12 mouse cellular contexts compared by ENCODE assay signal in the genomic region with DNA sequence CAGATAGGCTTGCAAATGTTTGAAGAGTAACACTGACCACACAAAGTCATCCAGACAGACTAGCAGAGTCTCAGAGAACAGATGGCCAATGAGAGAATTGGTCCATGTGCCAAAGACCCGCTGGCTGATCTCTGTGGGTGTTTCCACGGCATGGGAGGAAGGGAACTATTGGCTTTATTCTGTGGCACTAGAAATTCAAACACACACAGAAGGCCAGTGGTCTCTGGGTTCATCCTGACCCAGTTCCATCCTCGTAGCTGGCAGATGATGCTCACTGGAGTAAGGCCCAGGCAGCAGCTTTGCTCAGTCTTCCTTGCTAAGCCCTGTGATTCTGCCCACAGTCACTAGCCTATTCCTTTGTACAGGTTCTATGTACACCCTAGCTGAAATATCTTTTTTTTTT. TPM values are rescaled to one million over a fixed set of nuclear protein-coding genes. Genes with fewer than 3 reads are reported as not detected.
DNase-seq lines count a peak whose midpoint lies in the region; ATAC-seq and TF ChIP-seq lines count a peak whose summit lies in the region.
"Had no signal": no experiment of that assay in that cellular context is flagged by ENCODE, and none has a peak within 500 bp of the region (broad histone marks: within the 10 kb centered on the region; RNA-seq: fewer than 3 reads in every experiment).

No protein-coding gene starts in this region.

- peak; percentile 21 for DNase-seq in gastrocnemius, adult 2 months
- no peak for DNase-seq in gastrocnemius, postnatal 4 days (ENCODE audit: low spot score in 2 of 2)
- peak; percentile 90 to 97 for DNase-seq in cerebellum, adult 2 months
- no peak for DNase-seq in limb, embryonic 10.5 days (ENCODE audit: low spot score)
- no peak for DNase-seq in layer of hippocampus, adult 9-11 months
- DNase-seq in embryo, embryonic 11 days: no peak
- DNase-seq: adrenal gland, postnatal 14 days; spleen, adult 18-20 months had no signal

- no peak overlapping the region for H3K27ac ChIP-seq in gastrocnemius, adult 2 months
- H3K27ac ChIP-seq in cerebellum, adult 2 months (ENCODE audit: insufficient read depth, low read length): peak overlapping the region; percentile 6; the same call in 1 of the 2 replicates
- H3K27ac ChIP-seq in hindbrain, embryonic 12.5 days: peak overlapping the region; percentile 70
- peak overlapping the region; percentile 83 for H3K27ac ChIP-seq in neural tube, embryonic 13.5 days (replicated peaks)
- no peak overlapping the region for H3K27ac ChIP-seq in limb, embryonic 10.5 days

- TF ChIP-seq CTCF in gastrocnemius, adult 2 months (IDR thresholded peaks at IDR 0.05): no peak
- TF ChIP-seq CTCF in cerebellum, adult 2 months (IDR thresholded peaks at IDR 0.05; ENCODE audit: borderline replicate concordance, insufficient read depth, low read depth, low read length): no peak

- TF ChIP-seq POLR2A in cerebellum, adult 2 months (IDR thresholded peaks at IDR 0.05; ENCODE audit: borderline replicate concordance, insufficient read depth, low read length): no peak

- no peaks in the 10 kb centered on the region for H3K36me3 ChIP-seq in hindbrain, embryonic 12.5 days
- H3K36me3 ChIP-seq in neural tube, embryonic 13.5 days: no peaks in the 10 kb centered on the region
- H3K36me3 ChIP-seq in limb, embryonic 10.5 days: no peaks in the 10 kb centered on the region

- H3K9me3 ChIP-seq in hindbrain, embryonic 12.5 days (replicated peaks): no peaks in the 10 kb centered on the region
- H3K9me3 ChIP-seq in neural tube, embryonic 13.5 days: no peaks in the 10 kb centered on the region
- no peaks in the 10 kb centered on the region for H3K9me3 ChIP-seq in limb, embryonic 10.5 days (replicated peaks)

- H3K4me3 ChIP-seq in gastrocnemius, adult 2 months: no peak overlapping the region
- H3K4me3 ChIP-seq in cerebellum, adult 2 months (replicated peaks; ENCODE audit: insufficient read depth, low read depth, low read length): no peak overlapping the region
- no peak overlapping the region for H3K4me3 ChIP-seq in hindbrain, embryonic 12.5 days
- no peak overlapping the region for H3K4me3 ChIP-seq in neural tube, embryonic 13.5 days
- H3K4me3 ChIP-seq in limb, embryonic 10.5 days: no peak overlapping the region

- H3K4me2 ChIP-seq in hindbrain, embryonic 12.5 days (replicated peaks): no peak overlapping the region
- no peak overlapping the region for H3K4me2 ChIP-seq in neural tube, embryonic 13.5 days

- H3K4me1 ChIP-seq in cerebellum, adult 2 months (ENCODE audit: control insufficient read depth, insufficient read depth, low read length): peaks cover 23% of the 10 kb centered on the region; the same call in 1 of the 2 replicates
- H3K4me1 ChIP-seq in hindbrain, embryonic 12.5 days: peaks cover 17% of the 10 kb centered on the region
- peaks cover 29% of the 10 kb centered on the region for H3K4me1 ChIP-seq in neural tube, embryonic 13.5 days (replicated peaks)
- peaks cover 8% of the 10 kb centered on the region for H3K4me1 ChIP-seq in limb, embryonic 10.5 days

- no peaks in the 10 kb centered on the region for H3K27me3 ChIP-seq in cerebellum, adult 2 months (ENCODE audit: control insufficient read depth, insufficient read depth, low read length)
- H3K27me3 ChIP-seq in hindbrain, embryonic 12.5 days: no peaks in the 10 kb centered on the region
- H3K27me3 ChIP-seq in neural tube, embryonic 13.5 days: no peaks in the 10 kb centered on the region
- no peaks in the 10 kb centered on the region for H3K27me3 ChIP-seq in limb, embryonic 10.5 days (ENCODE audit: low read depth, poor library complexity, severe bottlenecking)

- intact Hi-C loops in gastrocnemius, adult 2 months (cut with DNase I): no loop called here

- no peak overlapping the region for H3K9ac ChIP-seq in hindbrain, embryonic 12.5 days
- H3K9ac ChIP-seq in neural tube, embryonic 13.5 days: no peak overlapping the region

- peak; percentile 49; the same call in 1 of the 2 replicates for ATAC-seq in hindbrain, embryonic 12.5 days (ENCODE audit: low FRiP score)
- ATAC-seq in neural tube, embryonic 13.5 days (ENCODE audit: low read depth): peak; percentile 66; the same call in 1 of the 2 replicates
- ATAC-seq: intestine, postnatal 0 days had no signal

- 3% methylated on average over 3 of the region's 3 CpGs for WGBS in cerebellum, adult 2 months
- 44% methylated on average over 3 of the region's 3 CpGs for WGBS in hindbrain, embryonic 12.5 days
- WGBS in neural tube, embryonic 13.5 days: 35% methylated on average over 3 of the region's 3 CpGs
- 79% methylated on average over 3 of the region's 3 CpGs for WGBS in limb, embryonic 10.5 days

RNA-seq across cellular contexts. Expression of gene Sv2b, which starts 20.7 kb away (rescaled TPM):
- total RNA-seq in gastrocnemius, adult 2 months (2021): under 1 TPM; 0.43 to 0.45 TPM
- 1 to 10 TPM; 2.4 to 3.5 TPM for total RNA-seq in gastrocnemius, postnatal 4 days (2021)
- 89.2 and 103 TPM in 2 replicates for polyA plus RNA-seq in cerebellum, adult 2 months (2012; rRNA removed)
- polyA plus RNA-seq in hindbrain, embryonic 12.5 days (2016; fragmentation: Nextera tagmentation; extraction: Ambion mirVana): 2.6 and 2.9 TPM in 2 replicates
- 12.0 and 12.3 TPM in 2 replicates for polyA plus RNA-seq in neural tube, embryonic 13.5 days (2015; fragmentation: Nextera tagmentation; extraction: Ambion mirVana)
- polyA plus RNA-seq in limb, embryonic 10.5 days (2016; fragmentation: Nextera tagmentation; extraction: Ambion mirVana): 0.20 and 1.3 TPM in 2 replicates
- polyA plus RNA-seq: liver, adult 2 months had no signal

Comparison
In these comparisons a context has a peak if more than half of its experiments do, and no peak if none do; other contexts are left out.
1. DNase-seq: peak in gastrocnemius, adult 2 months (single experiment) and cerebellum, adult 2 months (2 of 2); none in gastrocnemius, postnatal 4 days (0 of 2), limb, embryonic 10.5 days (single experiment), layer of hippocampus, adult 9-11 months (single experiment) and embryo, embryonic 11 days (single experiment).
2. H3K27ac ChIP-seq: peak in cerebellum, adult 2 months (single experiment), hindbrain, embryonic 12.5 days (single experiment) and neural tube, embryonic 13.5 days (single experiment); none in gastrocnemius, adult 2 months (single experiment) and limb, embryonic 10.5 days (single experiment).